Mouse (Mus musculus) erythroblast, embryonic 14.5 days (primary cell): ENCODE measurements around the gene Exosc10. TPM values are rescaled to one million over a fixed set of nuclear protein-coding genes. Genes with fewer than 3 reads are reported as not detected.

Source experiments
- H3K27me3 ChIP-seq: 2 replicates; pipeline ENCODE4 v1.6.1; 2012; ENCODE audit warnings: inconsistent platforms; ENCODE audit not compliant: control insufficient read depth
- H3K36me3 ChIP-seq: 2 replicates; pipeline ENCODE4 v1.6.1; 2012; ENCODE audit warnings: mild to moderate bottlenecking, inconsistent platforms; ENCODE audit not compliant: control insufficient read depth
- H3K4me1 ChIP-seq: 2 replicates; pipeline ENCODE4 v1.6.1; 2012; ENCODE audit warnings: inconsistent platforms; ENCODE audit not compliant: control insufficient read depth
- H3K4me3 ChIP-seq: replicated peaks from 2 replicates; pipeline ENCODE3; 2012; ENCODE audit warnings: moderate library complexity, mild to moderate bottlenecking, inconsistent platforms
- H3K9me3 ChIP-seq: 2 replicates; pipeline ENCODE4 v1.6.1; 2012; ENCODE audit warnings: low read length, inconsistent platforms, mixed read lengths; ENCODE audit not compliant: control insufficient read depth
- GATA1 ChIP-seq: IDR thresholded peaks from 2 replicates; pipeline ENCODE4 v1.6.1; 2012; ENCODE audit warnings: low read length, inconsistent platforms, mixed read lengths
- TAL1 ChIP-seq: IDR thresholded peaks from 3 replicates; pipeline ENCODE4 v1.6.1; 2012; ENCODE audit warnings: low read length, inconsistent platforms, mixed read lengths
- polyA plus RNA-seq: library from polyadenylated mRNA; stranded (reverse); fragments of >175 nt; gene quantifications from 2 replicates; pipeline ENCODE4 v1.2.3, GENCODE M21; 2012

Exosc10 gene
- polyA plus RNA-seq, result 2.9 and 3.1 TPM in 2 replicates

DNA sequence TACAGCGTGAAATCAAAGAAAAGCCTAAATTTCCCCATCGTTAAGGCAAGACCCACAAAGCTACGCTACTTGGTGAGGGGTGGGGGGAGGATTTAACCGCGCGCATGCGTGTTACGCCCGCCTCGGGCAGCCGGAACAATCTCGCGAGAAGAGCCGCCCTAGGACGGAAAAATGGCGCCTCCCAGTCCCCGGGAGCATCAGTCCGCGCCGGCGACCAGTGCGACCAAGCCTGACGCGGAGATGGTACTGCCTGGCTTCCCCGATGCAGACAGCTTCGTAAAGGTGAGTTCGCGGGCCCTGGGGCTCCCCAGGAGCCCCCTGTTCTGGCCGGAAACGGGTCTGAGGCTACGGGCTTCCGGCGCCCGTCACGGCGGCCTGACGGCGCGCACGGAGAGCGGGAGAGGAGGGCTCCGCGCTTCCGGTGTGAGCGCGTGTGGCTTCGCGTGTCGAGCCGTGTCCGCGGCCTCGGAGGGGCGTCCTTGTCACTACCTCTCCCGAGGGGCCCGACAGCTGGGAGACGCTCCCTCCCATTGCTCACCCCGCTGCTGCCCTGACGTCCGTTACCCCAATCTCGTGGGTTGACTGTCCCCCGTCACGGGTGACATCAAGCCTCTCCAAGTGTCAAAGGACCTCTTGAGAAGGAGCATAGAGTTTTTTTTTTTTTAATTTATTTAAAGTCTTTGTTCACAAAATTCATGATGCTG is at the start of gene Exosc10:
Gene Exosc10 (plus strand): TSS at position 133 of the 704 bp plus-strand sequence.
- Histone ChIP-seq H3K4me3 (peak within 1 kb of the TSS; percentile 76), H3K9me3 (no peaks in the 10 kb centered on the region), H3K27me3 (no peaks in the 10 kb centered on the region), H3K36me3 (peaks cover 67% of the 10 kb centered on the region), H3K4me1 (peaks cover 24% of the 10 kb centered on the region)
- TF ChIP-seq TAL1, result no peak
- no peak for TF ChIP-seq GATA1

DNA sequence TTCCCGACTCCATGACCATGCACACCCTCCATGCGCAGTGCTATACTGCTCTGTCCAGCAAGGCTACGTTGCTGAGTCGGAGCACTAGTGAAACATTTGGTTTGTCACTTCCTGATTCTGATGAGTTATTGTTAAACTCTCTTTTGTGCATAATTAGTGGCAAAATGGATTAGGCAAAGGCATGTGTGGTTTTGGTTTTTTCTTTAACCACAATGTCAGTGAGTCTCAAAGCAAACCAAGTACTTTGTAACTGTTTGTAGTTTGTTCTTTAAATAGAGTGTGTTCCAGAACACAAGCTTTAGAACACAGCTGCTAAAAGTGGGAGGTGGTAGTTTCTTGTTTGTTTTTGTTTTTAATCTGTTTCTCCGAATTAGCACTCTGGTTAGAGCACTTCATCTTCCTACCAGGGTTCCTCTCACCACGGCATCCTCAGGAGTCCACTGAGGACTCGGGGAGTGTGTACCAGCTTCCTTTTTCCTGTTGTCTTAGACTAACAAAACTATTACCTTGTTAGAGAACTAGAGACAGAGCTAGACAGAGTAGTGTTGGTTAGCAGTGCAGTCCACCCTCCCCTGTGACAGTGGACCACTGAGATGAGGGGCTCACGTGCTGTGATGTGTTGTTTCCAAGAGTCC is 48.7 kb upstream of the Exosc10 start:
- TF ChIP-seq TAL1, result no peak
- H3K36me3 ChIP-seq, result peaks cover 39% of the 10 kb centered on the region
- no peak overlapping the region for H3K4me3 ChIP-seq
- H3K9me3 ChIP-seq, result no peaks in the 10 kb centered on the region
- no peaks in the 10 kb centered on the region for H3K4me1 ChIP-seq
- no peaks in the 10 kb centered on the region for H3K27me3 ChIP-seq

DNA sequence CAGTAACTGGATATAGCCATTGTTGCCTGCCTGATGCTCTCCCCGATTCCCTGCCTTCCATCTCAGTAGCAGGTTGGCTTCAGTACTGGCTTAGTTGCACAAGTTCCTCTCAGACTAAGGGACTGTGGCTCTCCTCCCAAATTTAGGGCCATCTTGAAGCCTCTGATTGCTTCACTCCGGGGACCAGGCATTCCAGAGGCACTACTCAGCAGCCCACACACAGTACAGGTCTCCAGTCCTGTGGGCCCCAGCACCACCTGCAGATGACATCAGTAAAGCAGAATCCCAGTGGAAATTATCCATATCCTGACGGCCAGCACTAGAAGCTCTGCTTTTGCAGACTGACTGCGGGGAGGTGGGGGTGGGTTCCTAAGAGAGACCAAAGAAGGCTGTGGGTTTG is 47.5 kb upstream of the Exosc10 start:
- H3K9me3 ChIP-seq, result no peaks in the 10 kb centered on the region
- no peaks in the 10 kb centered on the region for H3K4me1 ChIP-seq
- no peak overlapping the region for H3K4me3 ChIP-seq
- no peak for TF ChIP-seq GATA1
- TF ChIP-seq TAL1, result no peak
- no peaks in the 10 kb centered on the region for H3K27me3 ChIP-seq
- H3K36me3 ChIP-seq, result peaks cover 47% of the 10 kb centered on the region

DNA sequence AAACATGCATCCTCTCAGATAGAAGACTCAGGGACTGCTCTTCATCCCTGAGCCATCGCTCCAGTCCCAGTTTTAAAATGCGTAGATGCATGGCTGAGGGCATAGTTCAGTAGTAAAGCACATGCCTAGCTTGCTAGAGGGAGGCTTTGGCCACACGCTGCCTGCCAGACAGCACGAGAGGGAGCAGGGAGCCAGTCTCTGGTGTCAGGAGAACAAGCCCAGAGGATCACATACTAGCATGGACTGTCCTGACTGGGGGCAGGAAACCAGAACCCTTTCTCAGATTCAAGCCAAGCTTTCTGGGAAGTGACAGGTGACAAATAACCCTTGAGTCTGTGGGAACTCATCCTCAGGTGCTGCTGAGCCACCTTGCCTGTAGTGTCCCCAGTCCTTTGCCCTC is 46.9 kb upstream of the Exosc10 start:
- Histone ChIP-seq H3K36me3 (peaks cover 51% of the 10 kb centered on the region), H3K4me1 (no peaks in the 10 kb centered on the region), H3K4me3 (no peak overlapping the region), H3K27me3 (no peaks in the 10 kb centered on the region), H3K9me3 (no peaks in the 10 kb centered on the region)
- TF ChIP-seq TAL1, result no peak
- no peak for TF ChIP-seq GATA1

DNA sequence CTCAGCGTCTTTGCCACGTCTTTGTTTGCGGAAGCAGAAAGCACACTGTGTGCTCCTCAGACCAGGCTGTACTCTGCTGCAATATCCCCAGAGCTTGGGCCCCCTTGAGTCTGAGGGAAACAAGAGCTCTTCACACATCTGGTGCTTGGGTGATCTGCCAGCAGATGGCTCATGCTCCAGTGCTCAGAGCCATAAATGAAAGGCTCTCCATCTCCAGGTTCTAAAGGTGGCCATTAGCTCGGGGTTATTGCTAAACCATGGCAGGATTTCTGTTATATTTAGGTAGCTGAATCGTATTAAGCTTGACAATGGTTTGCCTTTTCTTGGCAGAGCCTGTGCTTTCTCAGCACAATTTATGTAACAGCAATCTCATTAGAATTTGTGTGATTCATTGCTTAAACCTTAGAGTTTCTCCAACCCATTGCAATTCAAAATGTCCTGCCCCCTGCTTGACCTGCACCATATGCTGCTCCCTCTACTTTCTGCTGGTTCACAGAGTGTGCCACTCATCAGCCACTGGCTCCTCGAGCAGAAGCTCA is 45.1 kb upstream of the Exosc10 start:
- Histone ChIP-seq H3K36me3 (peaks cover 61% of the 10 kb centered on the region), H3K9me3 (no peaks in the 10 kb centered on the region), H3K4me1 (no peaks in the 10 kb centered on the region), H3K4me3 (no peak overlapping the region), H3K27me3 (no peaks in the 10 kb centered on the region)
- no peak for TF ChIP-seq TAL1
- TF ChIP-seq GATA1, result no peak

DNA sequence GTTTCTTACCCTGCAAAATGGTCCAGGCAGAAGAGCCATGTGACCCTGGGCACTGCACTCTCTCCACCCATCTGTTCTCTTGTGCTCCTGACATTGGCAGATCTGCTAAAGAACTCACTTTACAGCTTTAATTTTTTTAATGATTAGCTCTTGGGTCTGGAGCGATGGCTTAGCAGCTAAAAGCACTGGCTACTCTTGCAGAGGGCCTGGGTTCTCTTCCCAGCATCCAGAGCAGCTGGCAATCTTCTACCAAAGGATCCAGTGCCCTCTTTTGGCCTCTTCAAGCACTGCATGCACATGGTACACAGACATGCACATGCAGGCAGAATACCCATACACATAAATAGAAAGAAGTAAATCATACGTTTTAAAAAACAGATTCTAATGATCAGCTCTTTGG is 42.9 kb upstream of the Exosc10 start:
- TF ChIP-seq TAL1 (no peak), GATA1 (no peak)
- no peaks in the 10 kb centered on the region for H3K9me3 ChIP-seq
- H3K4me3 ChIP-seq, result no peak overlapping the region
- H3K27me3 ChIP-seq, result no peaks in the 10 kb centered on the region
- no peaks in the 10 kb centered on the region for H3K4me1 ChIP-seq
- H3K36me3 ChIP-seq, result peaks cover 70% of the 10 kb centered on the region

DNA sequence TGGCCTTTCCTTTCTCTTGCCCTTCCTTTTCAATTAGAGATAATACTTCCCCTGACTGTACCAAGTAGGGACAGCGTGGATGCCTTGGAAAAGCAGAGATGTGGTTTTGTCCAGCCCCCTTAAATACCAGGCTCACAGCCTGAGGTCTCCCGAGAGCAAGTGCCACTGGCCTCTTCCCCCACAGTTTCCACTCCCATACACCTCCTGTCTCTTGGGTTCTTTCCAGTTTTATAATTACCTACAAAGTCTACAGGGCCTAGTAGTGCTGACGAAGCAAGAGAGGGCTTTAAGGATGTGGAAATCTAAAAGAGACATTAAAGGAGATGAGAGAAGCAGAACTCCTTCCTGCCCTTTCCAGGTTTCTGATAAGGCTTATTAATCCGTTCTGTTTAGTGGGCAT is 40.4 kb upstream of the Exosc10 start:
- Histone ChIP-seq H3K27me3 (no peaks in the 10 kb centered on the region), H3K4me1 (no peaks in the 10 kb centered on the region), H3K36me3 (peaks cover 66% of the 10 kb centered on the region), H3K4me3 (no peak overlapping the region), H3K9me3 (no peaks in the 10 kb centered on the region)
- TF ChIP-seq GATA1, result no peak

DNA sequence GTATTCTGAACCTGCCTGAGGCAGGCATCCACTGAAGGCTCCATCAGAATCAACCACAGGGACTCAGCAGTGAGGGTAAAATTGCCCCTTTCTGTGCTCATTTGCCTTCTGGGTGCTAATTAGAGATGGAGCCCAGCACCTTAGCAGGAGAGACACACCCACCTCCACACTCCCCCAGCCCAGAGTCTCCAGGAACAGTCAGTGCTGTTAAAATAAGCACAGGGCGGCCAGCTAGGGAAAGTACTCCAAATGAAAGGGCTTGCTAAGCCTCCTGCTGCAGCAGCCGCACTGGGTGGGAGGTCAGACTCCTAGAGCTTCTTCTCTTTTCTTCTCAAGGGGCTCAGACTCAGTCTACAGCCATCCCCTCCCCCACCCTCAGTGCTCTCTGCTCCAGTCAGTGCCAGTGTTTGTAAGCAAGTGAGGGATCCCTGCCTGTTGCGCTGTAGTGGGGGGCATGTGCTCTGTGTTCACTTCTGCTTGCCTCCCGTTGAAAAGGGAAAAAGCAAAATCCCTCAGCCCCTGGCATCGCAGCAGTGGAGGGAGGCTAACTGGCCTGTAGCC is 39.9 kb upstream of the Exosc10 start:
- TF ChIP-seq GATA1 (no peak), TAL1 (no peak)
- Histone ChIP-seq H3K36me3 (peaks cover 66% of the 10 kb centered on the region), H3K9me3 (no peaks in the 10 kb centered on the region), H3K4me1 (no peaks in the 10 kb centered on the region), H3K4me3 (no peak overlapping the region), H3K27me3 (no peaks in the 10 kb centered on the region)

DNA sequence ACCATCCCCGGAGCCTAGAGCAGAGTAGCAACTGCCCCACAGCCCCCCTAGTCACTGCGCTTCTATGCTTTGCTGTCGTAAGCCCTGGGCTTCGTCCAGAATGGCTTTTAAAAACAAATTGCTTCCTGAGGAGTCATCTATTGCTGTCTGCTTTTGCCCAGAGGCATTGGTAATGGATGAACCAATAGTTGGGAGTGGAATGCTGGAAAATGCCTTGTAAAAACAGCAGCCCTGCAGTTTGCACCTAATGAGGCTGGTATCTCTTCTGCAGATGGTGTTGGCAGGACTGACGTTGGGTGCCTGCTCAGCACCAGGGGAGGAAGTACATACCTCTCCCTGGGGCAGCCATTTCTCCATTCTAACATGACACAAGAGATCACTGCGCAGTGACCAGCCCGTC is 34.7 kb upstream of the Exosc10 start:
- TF ChIP-seq TAL1 (no peak), GATA1 (no peak)
- peaks cover 72% of the 10 kb centered on the region for H3K36me3 ChIP-seq
- H3K4me3 ChIP-seq, result no peak overlapping the region
- no peaks in the 10 kb centered on the region for H3K27me3 ChIP-seq
- H3K4me1 ChIP-seq, result no peaks in the 10 kb centered on the region
- no peaks in the 10 kb centered on the region for H3K9me3 ChIP-seq
